Mouse (Mus musculus): Measurements from ENCODE around the gene Stil.

DNA sequence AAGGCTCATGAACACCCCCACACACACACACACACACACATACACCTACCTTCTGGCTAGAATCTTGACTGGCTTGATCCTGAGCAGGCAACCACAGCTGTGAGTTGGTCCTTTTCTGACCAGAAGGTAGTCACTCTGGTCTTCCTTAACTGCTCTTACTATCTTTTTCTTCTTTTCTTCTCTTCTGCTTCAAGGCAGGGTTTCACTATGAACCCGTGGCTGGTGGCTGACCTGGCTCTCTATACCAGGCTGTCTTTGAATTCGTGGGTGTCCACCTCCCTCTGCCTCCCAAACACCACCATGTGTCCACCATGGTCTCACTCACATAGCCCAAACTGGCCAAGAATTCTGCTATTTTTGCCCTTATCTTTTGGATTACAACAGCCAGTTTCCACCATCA lies 55.1 kb downstream of the Stil start:
- TF ChIP-seq CTCF (IDR thresholded peaks at IDR 0.05; ENCODE audit: borderline replicate concordance, control insufficient read depth, extremely low read depth, insufficient read depth, low read length, poor library complexity) (no peak), POLR2A (IDR thresholded peaks at IDR 0.05; ENCODE audit: control insufficient read depth, extremely low read depth, insufficient read depth, low read length, poor library complexity) (no peak)

Data from thymus, adult 2 months (tissue).